Mouse (Mus musculus) midbrain, embryonic 12.5 days (tissue): ENCODE measurements around the gene Pard6b. TPM values are rescaled to one million over a fixed set of nuclear protein-coding genes. Genes with fewer than 3 reads are reported as not detected.

Experiments
- ATAC-seq: fragments of 200-750 bp; cut with Nextera tagmentation; 2 replicates; pipeline ENCODE4 v1.8.0; 2017; ENCODE audit warnings: low read depth, moderate TSS enrichment, moderate library complexity; ENCODE audit not compliant: low FRiP score
- H3K27ac ChIP-seq: fragments of 300-500 bp; sonication (generic); replicated peaks from 2 replicates; pipeline ENCODE4 v1.5.1; 2016; ENCODE audit warnings: mild to moderate bottlenecking
- H3K27me3 ChIP-seq: fragments of 300-500 bp; sonication (generic); 2 replicates; pipeline ENCODE4 v1.6.1; 2016; ENCODE audit warnings: mild to moderate bottlenecking
- H3K36me3 ChIP-seq: fragments of 300-500 bp; sonication (generic); 2 replicates; pipeline ENCODE4 v1.6.1; 2016
- H3K4me1 ChIP-seq: fragments of 300-500 bp; sonication (generic); 2 replicates; pipeline ENCODE4 v1.6.1; 2016
- H3K4me2 ChIP-seq: fragments of 300-500 bp; sonication (generic); replicated peaks from 2 replicates; pipeline ENCODE4 v1.6.1; 2016; ENCODE audit warnings: mild to moderate bottlenecking, moderate library complexity
- H3K4me3 ChIP-seq: fragments of 300-500 bp; sonication (generic); 2 replicates; pipeline ENCODE4 v1.5.1; 2016; ENCODE audit warnings: mild to moderate bottlenecking
- H3K9ac ChIP-seq: fragments of 300-500 bp; sonication (generic); replicated peaks from 2 replicates; pipeline ENCODE4 v1.6.1; 2016; ENCODE audit warnings: mild to moderate bottlenecking, moderate library complexity
- H3K9me3 ChIP-seq: fragments of 300-500 bp; sonication (generic); 2 replicates; pipeline ENCODE4 v1.6.1; 2016; ENCODE audit warnings: mild to moderate bottlenecking
- WGBS: fragments of 180-500 bp; shearing (Covaris S2); methylation state at CpG from one replicate; pipeline ENCODE4 v1.1.7; 2016; 5-methylcytosine and 5-hydroxymethylcytosine counted together
- polyA plus RNA-seq: library from polyadenylated mRNA; unstranded; fragments of >200 nt; fragmentation: Nextera tagmentation; extraction: Ambion mirVana; gene quantifications from 2 replicates; pipeline ENCODE4 v1.2.1, GENCODE M21; 2016

Pard6b gene
- 8.6 and 11.4 TPM in 2 replicates for polyA plus RNA-seq

GRCm38 (mm10) chr2:168080431-168081246, at the start of gene Pard6b:
Gene Pard6b (plus strand): TSS chr2:168081004.
- Histone ChIP-seq H3K27ac (peak within 1 kb of the TSS; percentile 80), H3K27me3 (peaks cover 21% of the 10 kb centered on the region), H3K9me3 (no peaks in the 10 kb centered on the region), H3K4me3 (peak within 1 kb of the TSS; percentile 88), H3K4me1 (peaks cover 17% of the 10 kb centered on the region), H3K36me3 (no peaks in the 10 kb centered on the region), H3K9ac (peak within 1 kb of the TSS; percentile 81), H3K4me2 (peak within 1 kb of the TSS; percentile 99)
- peak; percentile 95 for ATAC-seq
- WGBS = under 1% methylated on average over 70 of the region's 110 CpGs

DNA sequence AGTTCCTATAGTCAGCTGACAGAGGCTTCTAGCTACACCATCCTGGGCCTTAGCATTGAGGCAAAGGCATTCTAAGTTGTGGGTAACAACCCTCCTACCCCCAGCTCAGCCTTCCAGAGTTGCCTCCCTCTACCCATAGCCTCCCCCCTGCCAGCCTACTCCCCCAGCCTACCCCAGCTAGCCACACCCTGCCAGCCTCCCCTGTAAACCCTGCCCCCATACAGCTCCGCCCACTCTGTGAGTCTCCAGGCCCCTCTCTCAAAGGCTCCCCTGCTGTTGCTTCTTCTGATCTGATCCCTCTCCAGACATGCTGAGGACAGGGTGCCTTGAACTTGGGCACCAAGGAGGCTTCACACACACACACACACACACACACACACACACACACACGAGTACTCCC, 49.0 kb upstream of the Pard6b start:
- Histone ChIP-seq H3K4me1 (no peaks in the 10 kb centered on the region), H3K36me3 (no peaks in the 10 kb centered on the region), H3K4me3 (no peak overlapping the region), H3K27ac (no peak overlapping the region), H3K9me3 (no peaks in the 10 kb centered on the region; the same call in 1 of the 2 replicates), H3K4me2 (no peak overlapping the region), H3K27me3 (no peaks in the 10 kb centered on the region; the same call in 1 of the 2 replicates), H3K9ac (no peak overlapping the region)
- ATAC-seq = no peak
- 70% methylated on average over 2 of the region's 2 CpGs for WGBS

DNA sequence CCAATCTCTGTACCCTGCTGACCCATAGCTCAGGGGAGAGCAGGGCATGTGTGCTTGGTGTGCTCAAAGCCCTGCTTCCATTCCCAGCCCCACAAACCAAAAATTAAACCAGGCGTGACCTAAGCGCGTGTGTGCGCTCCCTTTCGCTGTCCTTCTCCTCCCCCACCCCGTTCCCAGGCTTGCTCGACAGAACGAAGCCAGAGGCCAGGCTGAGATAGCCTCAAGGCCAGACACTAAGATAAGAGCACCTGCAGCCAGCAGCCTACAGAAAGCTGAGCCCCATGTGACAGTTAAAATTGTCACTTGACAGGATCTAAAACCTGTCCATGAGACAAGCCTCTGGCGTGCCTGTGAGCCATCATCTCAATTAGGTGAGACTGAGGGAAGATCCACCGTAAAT, 46.9 kb upstream of the Pard6b start:
- Histone ChIP-seq H3K4me3 (no peak overlapping the region), H3K27me3 (no peaks in the 10 kb centered on the region; the same call in 1 of the 2 replicates), H3K4me1 (no peaks in the 10 kb centered on the region), H3K27ac (no peak overlapping the region), H3K9ac (no peak overlapping the region), H3K4me2 (no peak overlapping the region), H3K9me3 (no peaks in the 10 kb centered on the region), H3K36me3 (no peaks in the 10 kb centered on the region)
- WGBS = 73% methylated on average over 10 of the region's 10 CpGs
- no peak for ATAC-seq

DNA sequence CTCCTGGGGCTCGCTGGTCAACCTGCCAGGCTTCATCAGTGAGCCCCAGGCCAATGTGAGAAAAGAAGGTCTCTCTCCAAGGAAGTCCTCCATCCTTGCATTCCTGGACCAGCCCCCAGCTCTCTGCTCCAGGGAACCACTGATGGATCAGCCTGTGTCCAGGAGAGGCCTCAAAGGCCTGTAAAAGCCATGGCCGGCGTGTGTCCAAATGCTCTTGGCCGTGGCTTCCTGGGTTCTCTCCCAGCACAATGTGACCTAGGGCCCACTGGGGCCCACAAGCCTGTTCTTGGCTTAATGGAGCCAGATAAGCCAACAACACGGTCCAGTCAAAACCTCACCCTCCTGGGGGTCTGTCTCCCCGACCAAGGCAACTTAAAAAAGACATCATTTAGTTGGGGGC, 44.9 kb upstream of the Pard6b start:
- Histone ChIP-seq H3K27me3 (no peaks in the 10 kb centered on the region; the same call in 1 of the 2 replicates), H3K27ac (no peak overlapping the region), H3K4me1 (no peaks in the 10 kb centered on the region), H3K9ac (no peak overlapping the region), H3K4me3 (no peak overlapping the region), H3K9me3 (no peaks in the 10 kb centered on the region), H3K36me3 (no peaks in the 10 kb centered on the region), H3K4me2 (no peak overlapping the region)
- WGBS = 90% methylated on average over 6 of the region's 6 CpGs
- no peak for ATAC-seq

- Histone ChIP-seq H3K9ac (no peak overlapping the region), H3K4me1 (no peaks in the 10 kb centered on the region), H3K27ac (no peak overlapping the region), H3K4me2 (no peak overlapping the region), H3K9me3 (no peaks in the 10 kb centered on the region), H3K4me3 (no peak overlapping the region), H3K36me3 (no peaks in the 10 kb centered on the region), H3K27me3 (no peaks in the 10 kb centered on the region)
- WGBS = 51% methylated on average over 3 of the region's 3 CpGs
- ATAC-seq = no peak
Measured at GRCm38 (mm10) chr2:168037063-168037462, 43.7 kb upstream of the Pard6b start.

- no peak overlapping the region for H3K9ac ChIP-seq
- peaks cover 3% of the 10 kb centered on the region; the same call in 1 of the 2 replicates for H3K4me1 ChIP-seq
- no peaks in the 10 kb centered on the region for H3K9me3 ChIP-seq
- no peak overlapping the region for H3K4me3 ChIP-seq
- 41% methylated on average over 3 of the region's 3 CpGs for WGBS
- no peaks in the 10 kb centered on the region for H3K27me3 ChIP-seq
- no peaks in the 10 kb centered on the region for H3K36me3 ChIP-seq
- no peak overlapping the region for H3K4me2 ChIP-seq
- ATAC-seq = no peak
- H3K27ac ChIP-seq = no peak overlapping the region
Measured at GRCm38 (mm10) chr2:168040751-168041150, 40.1 kb upstream of the Pard6b start.

- no peak overlapping the region for H3K27ac ChIP-seq
- no peak overlapping the region for H3K4me2 ChIP-seq
- H3K9me3 ChIP-seq = no peaks in the 10 kb centered on the region
- WGBS = 79% methylated on average over 6 of the region's 6 CpGs
- H3K27me3 ChIP-seq = 0 out of 2 replicates have a peak, but pooled peaks cover 3% of the 10 kb centered on the region
- no peak for ATAC-seq
- no peak overlapping the region for H3K4me3 ChIP-seq
- H3K9ac ChIP-seq = no peak overlapping the region
- no peaks in the 10 kb centered on the region for H3K36me3 ChIP-seq
- peaks cover 5% of the 10 kb centered on the region; the same call in 1 of the 2 replicates for H3K4me1 ChIP-seq
Measured at GRCm38 (mm10) chr2:168042019-168042418, 38.8 kb upstream of the Pard6b start.

GRCm38 (mm10) chr2:168044681-168045287, 36.0 kb upstream of the Pard6b start:
- no peak overlapping the region for H3K4me3 ChIP-seq
- H3K4me2 ChIP-seq = no peak overlapping the region
- peaks cover 23% of the 10 kb centered on the region for H3K27me3 ChIP-seq
- WGBS = 77% methylated on average over 10 of the region's 10 CpGs
- no peaks in the 10 kb centered on the region for H3K9me3 ChIP-seq
- H3K9ac ChIP-seq = no peak overlapping the region
- ATAC-seq = no peak
- H3K4me1 ChIP-seq = peaks cover 12% of the 10 kb centered on the region
- no peaks in the 10 kb centered on the region for H3K36me3 ChIP-seq
- H3K27ac ChIP-seq = no peak overlapping the region

GRCm38 (mm10) chr2:168045357-168045756, 35.4 kb upstream of the Pard6b start:
- Histone ChIP-seq H3K4me1 (peaks cover 17% of the 10 kb centered on the region), H3K4me2 (no peak overlapping the region)
- WGBS = 62% methylated on average over 13 of the region's 13 CpGs

DNA sequence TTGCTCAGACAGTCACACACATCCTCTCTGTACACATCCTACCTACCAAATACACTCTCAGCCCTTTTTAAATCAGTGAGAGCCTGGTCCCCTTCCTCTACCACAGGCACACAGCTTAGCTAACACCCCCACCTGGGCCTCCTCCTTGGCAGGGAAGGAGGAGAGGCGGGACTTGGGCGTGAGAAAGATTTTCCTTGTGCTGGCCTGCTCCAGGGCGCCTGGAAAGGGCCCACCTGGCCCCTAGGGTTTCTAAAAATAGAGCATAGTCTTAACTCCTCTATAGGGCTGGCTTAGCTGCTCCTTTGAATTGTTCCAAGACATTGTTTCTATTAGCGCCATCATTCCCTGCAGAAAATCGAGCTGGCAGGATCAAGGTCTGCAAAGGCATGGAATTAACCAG, 35.0 kb upstream of the Pard6b start:
- 29% methylated on average over 5 of the region's 5 CpGs for WGBS
- H3K36me3 ChIP-seq = no peaks in the 10 kb centered on the region
- H3K9me3 ChIP-seq = no peaks in the 10 kb centered on the region
- no peak overlapping the region for H3K9ac ChIP-seq
- H3K4me3 ChIP-seq = no peak overlapping the region
- H3K27me3 ChIP-seq = peaks cover 32% of the 10 kb centered on the region
- H3K27ac ChIP-seq = no peak overlapping the region
- no peak for ATAC-seq
- peaks cover 21% of the 10 kb centered on the region for H3K4me1 ChIP-seq
- H3K4me2 ChIP-seq = no peak overlapping the region

More at GRCm38 (mm10) chr2:168045357-168045756, 35.4 kb upstream of the Pard6b start:
- ATAC-seq = no peak
- H3K27ac ChIP-seq = no peak overlapping the region
- H3K9ac ChIP-seq = no peak overlapping the region
- H3K4me3 ChIP-seq = no peak overlapping the region
- H3K27me3 ChIP-seq = peaks cover 28% of the 10 kb centered on the region
- H3K36me3 ChIP-seq = no peaks in the 10 kb centered on the region
- no peaks in the 10 kb centered on the region for H3K9me3 ChIP-seq

DNA sequence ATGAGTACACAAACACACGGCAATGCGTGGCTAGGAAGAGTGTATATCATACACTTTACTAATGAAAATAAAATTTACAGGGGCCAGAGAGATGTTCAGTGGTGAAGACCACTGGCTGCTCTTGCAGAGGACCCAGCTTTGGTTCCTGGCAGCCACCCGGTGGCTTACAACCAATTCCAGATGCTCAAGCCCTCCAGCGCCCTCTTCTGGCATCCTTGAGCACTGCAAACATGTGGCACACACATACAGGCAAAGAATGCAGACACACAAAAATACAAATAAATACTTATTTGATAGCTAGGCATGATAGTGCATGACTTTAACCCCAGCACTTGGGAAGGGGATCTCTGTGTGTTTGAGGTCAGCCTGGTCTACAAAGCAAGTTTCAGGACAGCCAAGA, 34.3 kb upstream of the Pard6b start:
- no peak overlapping the region for H3K4me3 ChIP-seq
- H3K4me2 ChIP-seq = no peak overlapping the region
- no peak overlapping the region for H3K27ac ChIP-seq
- H3K9ac ChIP-seq = no peak overlapping the region
- no peaks in the 10 kb centered on the region for H3K9me3 ChIP-seq
- H3K4me1 ChIP-seq = peaks cover 23% of the 10 kb centered on the region
- peaks cover 39% of the 10 kb centered on the region for H3K27me3 ChIP-seq
- 72% methylated on average over 4 of the region's 4 CpGs for WGBS
- no peaks in the 10 kb centered on the region for H3K36me3 ChIP-seq
- no peak for ATAC-seq

DNA sequence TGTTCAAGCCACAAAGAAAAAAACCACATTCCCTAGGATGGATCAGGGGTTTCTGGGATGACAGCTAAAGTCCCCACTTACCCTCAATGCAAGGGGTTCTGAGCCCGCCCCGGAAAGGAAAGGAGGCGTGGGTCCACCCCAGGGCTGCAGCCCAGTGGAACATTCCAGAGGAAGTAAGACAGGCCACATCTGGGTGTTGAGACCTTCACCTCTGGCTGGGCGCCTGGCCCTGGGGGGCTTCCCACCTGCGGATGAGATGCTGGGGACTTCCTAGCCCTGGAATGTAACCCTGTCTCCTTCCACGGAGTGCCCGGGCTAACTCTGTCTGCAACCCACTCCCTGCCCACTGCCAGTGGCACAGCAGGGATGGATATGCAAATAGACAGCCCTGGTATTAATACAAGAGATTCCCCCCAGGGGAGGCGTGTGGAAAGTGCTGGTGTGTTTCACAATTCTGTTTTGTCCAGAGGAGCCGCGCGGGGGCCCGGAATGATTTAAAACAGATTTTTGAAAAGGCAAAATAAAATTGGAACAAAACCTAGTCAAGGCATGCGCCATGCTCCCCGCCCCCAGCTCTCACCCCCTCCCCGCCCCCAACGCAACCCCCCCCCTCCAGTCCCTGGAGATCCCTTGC, 31.7 kb upstream of the Pard6b start:
- Histone ChIP-seq H3K27ac (no peak overlapping the region), H3K4me3 (peak overlapping the region; percentile 49), H3K4me2 (peak overlapping the region; percentile 91), H3K27me3 (peaks cover 47% of the 10 kb centered on the region), H3K36me3 (no peaks in the 10 kb centered on the region), H3K9ac (no peak overlapping the region), H3K4me1 (peaks cover 23% of the 10 kb centered on the region), H3K9me3 (no peaks in the 10 kb centered on the region)
- no peak for ATAC-seq
- WGBS = 11% methylated on average over 16 of the region's 16 CpGs
